Mouse (Mus musculus) heart, embryonic 15.5 days (tissue): ENCODE data around the gene 5730522E02Rik. TPM values are rescaled to one million over a fixed set of nuclear protein-coding genes. Genes with fewer than 3 reads are reported as not detected.

Experiments used
- ATAC-seq: fragments of 200-750 bp; cut with Nextera tagmentation; replicated peaks from 2 replicates; pipeline ENCODE4 v1.8.0; 2017; ENCODE audit warnings: low read depth, moderate TSS enrichment; ENCODE audit not compliant: insufficient number of reproducible peaks, insufficient read depth, low FRiP score
- H3K27ac ChIP-seq: fragments of 300-500 bp; sonication (generic); 2 replicates; pipeline ENCODE4 v1.5.1; 2015; ENCODE audit warnings: mild to moderate bottlenecking, inconsistent platforms
- H3K27me3 ChIP-seq: fragments of 300-500 bp; sonication (generic); 2 replicates; pipeline ENCODE4 v1.6.1; 2015; ENCODE audit warnings: inconsistent platforms
- H3K36me3 ChIP-seq: fragments of 300-500 bp; sonication (generic); 2 replicates; pipeline ENCODE4 v1.6.1; 2015; ENCODE audit warnings: mild to moderate bottlenecking, inconsistent platforms
- H3K4me1 ChIP-seq: fragments of 300-500 bp; sonication (generic); replicated peaks from 2 replicates; pipeline ENCODE4 v1.6.1; 2015; ENCODE audit warnings: inconsistent platforms
- H3K4me2 ChIP-seq: fragments of 300-500 bp; sonication (generic); 2 replicates; pipeline ENCODE4 v1.6.1; 2015; ENCODE audit warnings: inconsistent platforms, mild to moderate bottlenecking, moderate library complexity
- H3K4me3 ChIP-seq: fragments of 300-500 bp; sonication (generic); 2 replicates; pipeline ENCODE4 v1.5.1; 2015; ENCODE audit warnings: mild to moderate bottlenecking, inconsistent platforms
- H3K9ac ChIP-seq: fragments of 300-500 bp; sonication (generic); 2 replicates; pipeline ENCODE4 v1.6.1; 2015; ENCODE audit warnings: mild to moderate bottlenecking, inconsistent platforms
- H3K9me3 ChIP-seq: fragments of 300-500 bp; sonication (generic); replicated peaks from 2 replicates; pipeline ENCODE4 v1.6.1; 2016; ENCODE audit warnings: inconsistent platforms
- WGBS: fragments of 180-500 bp; shearing (Covaris S2); methylation state at CpG from one replicate; pipeline ENCODE4 v1.1.7; 2015; ENCODE audit warnings: mixed read lengths; 5-methylcytosine and 5-hydroxymethylcytosine counted together
- polyA plus RNA-seq: library from polyadenylated mRNA; unstranded; fragments of >200 nt; fragmentation: Nextera tagmentation; extraction: Ambion mirVana; gene quantifications from 2 replicates; pipeline ENCODE4 v1.2.1, GENCODE M21; 2015

Gene 5730522E02Rik
- polyA plus RNA-seq, 1 experiment from 2014 or later: 1.3 TPM

DNA sequence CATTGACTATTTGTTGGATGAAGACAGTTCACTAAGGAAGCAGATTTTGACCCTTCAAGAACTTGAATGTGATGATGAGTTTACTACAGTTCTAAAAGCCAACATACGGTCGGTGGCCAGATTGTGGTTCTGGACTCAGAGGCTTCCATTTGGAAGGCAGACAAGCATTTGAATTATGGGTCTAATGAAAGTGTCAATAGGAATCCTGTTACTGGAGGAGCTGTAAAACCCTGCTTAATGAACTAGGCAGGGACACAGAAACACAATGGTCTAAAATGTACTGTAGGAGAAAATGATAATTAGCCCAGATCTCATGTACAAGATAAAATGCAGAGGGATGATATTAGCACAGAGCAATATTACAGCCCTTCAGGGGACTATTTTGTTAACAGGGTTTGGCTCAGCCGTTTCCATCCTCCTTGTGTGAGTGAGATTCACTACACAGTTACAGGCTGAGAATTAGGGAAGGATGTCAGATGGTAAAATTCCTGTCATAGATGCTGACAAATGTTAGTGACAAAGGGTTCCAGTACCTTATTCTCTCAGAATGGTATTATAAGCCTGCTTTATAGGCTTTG lies 439.5 kb downstream of the 5730522E02Rik start:
- no peak overlapping the region for H3K27ac ChIP-seq
- H3K4me1 ChIP-seq: no peaks in the 10 kb centered on the region
- no peak for ATAC-seq
- H3K4me2 ChIP-seq: no peak overlapping the region
- no peaks in the 10 kb centered on the region for H3K36me3 ChIP-seq
- no peak overlapping the region for H3K4me3 ChIP-seq
- WGBS: 79% methylated on average over 3 of the region's 3 CpGs
- no peaks in the 10 kb centered on the region for H3K9me3 ChIP-seq
- H3K27me3 ChIP-seq: no peaks in the 10 kb centered on the region
- no peak overlapping the region for H3K9ac ChIP-seq

DNA sequence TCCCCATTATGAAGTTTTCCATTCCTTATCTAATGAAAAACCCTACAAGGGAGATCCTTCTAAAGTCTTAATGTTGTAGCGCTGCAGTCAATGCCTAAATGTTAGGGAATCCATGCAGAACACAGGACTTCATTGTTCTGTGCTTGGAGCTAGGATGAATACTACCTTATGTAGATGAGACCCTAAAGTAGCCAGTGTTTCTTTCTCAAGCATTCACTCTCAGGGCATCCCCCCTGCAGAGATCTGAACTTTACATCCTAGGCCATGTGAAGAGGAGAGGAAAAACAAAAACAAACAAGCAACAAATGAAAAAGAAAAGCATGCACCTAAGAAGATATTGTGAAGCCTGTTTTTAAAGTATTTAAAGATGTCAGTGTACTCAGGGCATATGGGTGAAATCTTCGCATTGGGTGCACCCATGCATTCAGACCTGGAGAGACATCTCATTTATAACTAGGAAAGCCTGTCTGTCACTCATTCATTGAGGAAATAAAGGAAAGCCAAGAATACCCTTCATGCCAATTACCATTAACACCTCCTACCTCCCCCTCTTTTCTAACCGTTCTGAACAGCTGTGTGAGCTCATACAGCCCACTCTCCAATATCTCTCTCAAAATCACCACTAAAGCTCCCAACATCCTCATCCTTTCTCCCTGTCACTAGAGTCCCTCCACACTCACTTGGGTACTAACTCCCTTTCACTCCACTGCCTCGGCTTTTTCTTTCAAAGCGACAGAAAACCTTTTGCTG lies 442.8 kb downstream of the 5730522E02Rik start:
- Histone ChIP-seq H3K9ac (no peak overlapping the region), H3K4me3 (no peak overlapping the region), H3K27ac (no peak overlapping the region), H3K36me3 (no peaks in the 10 kb centered on the region), H3K27me3 (no peaks in the 10 kb centered on the region), H3K9me3 (no peaks in the 10 kb centered on the region), H3K4me1 (no peaks in the 10 kb centered on the region), H3K4me2 (no peak overlapping the region)
- WGBS: 62% methylated on average over 5 of the region's 5 CpGs
- no peak for ATAC-seq

GRCm38 (mm10) chr11:25753156-25753899 lies 457.2 kb downstream of the 5730522E02Rik start:
- 77% methylated on average over 7 of the region's 7 CpGs for WGBS

DNA sequence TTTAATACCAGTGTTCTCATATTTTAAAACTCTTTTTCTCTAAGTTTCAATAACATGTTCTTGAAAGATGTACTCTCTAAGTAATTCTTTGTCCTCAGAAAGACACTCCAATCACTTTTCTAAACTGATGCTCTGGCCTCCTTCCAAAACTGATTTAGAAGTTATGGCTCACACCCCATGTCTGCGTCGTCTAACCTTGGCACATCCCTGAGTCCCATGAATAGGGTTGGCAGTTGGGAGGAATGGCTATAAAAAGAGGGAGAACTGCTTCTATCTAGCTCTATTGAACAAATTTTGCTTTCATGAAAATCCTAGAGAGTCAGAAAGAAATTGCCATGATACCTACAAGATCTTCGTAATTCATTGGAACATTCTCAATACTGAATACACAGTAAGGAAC lies 458.1 kb downstream of the 5730522E02Rik start:
- H3K9ac ChIP-seq: no peak overlapping the region
- H3K36me3 ChIP-seq: no peaks in the 10 kb centered on the region
- 81% methylated on average over 3 of the region's 3 CpGs for WGBS
- no peaks in the 10 kb centered on the region for H3K4me1 ChIP-seq
- no peak overlapping the region for H3K4me2 ChIP-seq
- H3K9me3 ChIP-seq: no peaks in the 10 kb centered on the region
- H3K27ac ChIP-seq: no peak overlapping the region
- no peak overlapping the region for H3K4me3 ChIP-seq
- no peaks in the 10 kb centered on the region for H3K27me3 ChIP-seq
- no peak for ATAC-seq

More at GRCm38 (mm10) chr11:25753156-25753899, 457.2 kb downstream of the 5730522E02Rik start:
- no peak for ATAC-seq
- H3K9me3 ChIP-seq: no peaks in the 10 kb centered on the region
- H3K27ac ChIP-seq: no peak overlapping the region
- H3K4me2 ChIP-seq: no peak overlapping the region
- no peak overlapping the region for H3K4me3 ChIP-seq
- no peak overlapping the region for H3K9ac ChIP-seq
- no peaks in the 10 kb centered on the region for H3K36me3 ChIP-seq
- no peaks in the 10 kb centered on the region for H3K27me3 ChIP-seq
- no peaks in the 10 kb centered on the region for H3K4me1 ChIP-seq

DNA sequence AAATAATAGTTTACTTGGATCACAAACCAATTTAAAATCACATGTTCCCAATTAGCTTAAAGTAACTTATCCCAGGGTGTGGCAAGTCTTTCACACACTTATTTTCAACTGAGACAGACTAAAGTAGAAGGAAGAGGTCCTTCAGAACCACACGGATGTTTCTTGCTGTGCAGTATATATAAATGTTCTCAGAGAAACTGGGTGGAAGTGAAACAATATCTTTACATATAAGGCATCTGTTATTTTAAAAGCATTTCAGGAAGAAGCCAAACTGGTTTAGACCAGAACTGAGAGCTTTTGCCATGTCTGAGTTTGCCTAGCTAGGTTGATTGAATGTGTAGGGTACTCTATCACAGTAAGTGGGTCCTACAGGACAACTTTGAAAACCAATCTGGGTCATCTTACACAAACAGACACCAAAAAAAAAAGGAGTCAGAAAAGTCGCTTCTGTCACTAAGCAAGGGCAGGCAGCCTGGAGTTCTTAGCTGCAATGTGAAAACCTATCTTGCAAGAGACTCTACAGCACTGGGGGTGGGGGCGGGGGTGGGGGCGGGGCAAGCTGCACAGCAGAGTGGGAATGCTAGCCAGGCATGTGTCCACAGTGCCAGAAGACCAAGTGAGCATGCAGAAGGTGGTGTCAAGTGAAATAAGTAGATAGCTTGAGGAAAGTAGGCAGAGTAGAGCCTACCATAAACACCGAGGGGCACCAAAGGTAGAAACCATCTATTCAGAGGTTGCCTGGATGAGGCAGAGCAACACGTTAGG lies 463.3 kb downstream of the 5730522E02Rik start:
- no peak for ATAC-seq
- H3K36me3 ChIP-seq: no peaks in the 10 kb centered on the region
- H3K9me3 ChIP-seq: no peaks in the 10 kb centered on the region
- 47% methylated on average over 6 of the region's 6 CpGs for WGBS
- no peak overlapping the region for H3K27ac ChIP-seq
- no peaks in the 10 kb centered on the region for H3K4me1 ChIP-seq
- no peak overlapping the region for H3K4me2 ChIP-seq
- no peak overlapping the region for H3K9ac ChIP-seq
- no peak overlapping the region for H3K4me3 ChIP-seq
- no peaks in the 10 kb centered on the region for H3K27me3 ChIP-seq

- Histone ChIP-seq H3K27me3 (no peaks in the 10 kb centered on the region), H3K9me3 (no peaks in the 10 kb centered on the region), H3K4me1 (no peaks in the 10 kb centered on the region), H3K36me3 (no peaks in the 10 kb centered on the region), H3K27ac (no peak overlapping the region), H3K4me3 (no peak overlapping the region), H3K4me2 (no peak overlapping the region), H3K9ac (no peak overlapping the region)
- no peak for ATAC-seq
- 75% methylated on average over 3 of the region's 3 CpGs for WGBS
Measured at GRCm38 (mm10) chr11:25743664-25744063, 466.9 kb downstream of the 5730522E02Rik start.

DNA sequence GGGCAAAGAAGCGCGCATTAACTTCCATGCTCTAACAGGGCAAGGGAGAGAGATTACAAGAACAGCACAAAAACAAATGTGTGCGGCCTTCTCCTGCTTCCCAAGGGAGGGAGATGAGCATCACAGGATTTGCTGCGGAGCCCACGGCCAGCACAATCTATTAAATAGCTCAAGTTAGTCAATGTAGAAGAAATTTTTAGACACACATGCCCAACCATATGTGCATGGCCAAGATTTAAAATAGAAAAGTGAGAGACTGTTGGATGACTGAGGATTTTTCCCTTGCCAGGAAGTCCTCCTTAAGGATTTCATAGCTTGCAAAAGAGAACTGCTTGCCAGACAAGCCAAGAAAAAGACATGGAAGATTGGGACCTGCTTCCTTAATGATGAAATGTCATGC lies 473.3 kb downstream of the 5730522E02Rik start:
- Histone ChIP-seq H3K4me1 (no peaks in the 10 kb centered on the region), H3K9ac (no peak overlapping the region), H3K27me3 (no peaks in the 10 kb centered on the region), H3K4me3 (no peak overlapping the region), H3K36me3 (no peaks in the 10 kb centered on the region), H3K27ac (no peak overlapping the region), H3K4me2 (no peak overlapping the region), H3K9me3 (no peaks in the 10 kb centered on the region)
- WGBS: 78% methylated on average over 5 of the region's 5 CpGs
- ATAC-seq: no peak

DNA sequence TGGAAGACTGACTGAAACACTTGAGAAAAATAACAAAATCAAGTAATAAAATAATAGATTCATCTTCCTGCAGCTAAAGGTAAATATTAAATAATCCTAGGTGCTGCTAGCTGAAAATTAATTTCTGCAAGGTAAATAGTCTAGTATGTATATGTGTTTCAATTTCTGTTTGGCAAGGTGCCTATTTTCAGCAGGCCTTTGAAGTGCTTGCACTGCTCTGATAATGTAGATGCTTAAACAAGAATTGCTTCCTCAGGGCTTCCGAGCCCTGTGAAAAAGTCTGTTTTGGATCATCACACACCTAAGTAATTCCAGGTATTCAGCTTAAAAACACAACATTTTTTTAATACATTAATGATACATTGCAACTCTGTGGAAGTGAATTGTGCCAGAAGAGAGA lies 481.1 kb downstream of the 5730522E02Rik start:
- WGBS: 16% methylated on average over 1 of the region's 1 CpGs
- Histone ChIP-seq H3K36me3 (no peaks in the 10 kb centered on the region), H3K27me3 (no peaks in the 10 kb centered on the region), H3K4me3 (no peak overlapping the region), H3K4me1 (no peaks in the 10 kb centered on the region), H3K4me2 (no peak overlapping the region), H3K9ac (no peak overlapping the region), H3K27ac (no peak overlapping the region), H3K9me3 (no peaks in the 10 kb centered on the region)
- no peak for ATAC-seq

DNA sequence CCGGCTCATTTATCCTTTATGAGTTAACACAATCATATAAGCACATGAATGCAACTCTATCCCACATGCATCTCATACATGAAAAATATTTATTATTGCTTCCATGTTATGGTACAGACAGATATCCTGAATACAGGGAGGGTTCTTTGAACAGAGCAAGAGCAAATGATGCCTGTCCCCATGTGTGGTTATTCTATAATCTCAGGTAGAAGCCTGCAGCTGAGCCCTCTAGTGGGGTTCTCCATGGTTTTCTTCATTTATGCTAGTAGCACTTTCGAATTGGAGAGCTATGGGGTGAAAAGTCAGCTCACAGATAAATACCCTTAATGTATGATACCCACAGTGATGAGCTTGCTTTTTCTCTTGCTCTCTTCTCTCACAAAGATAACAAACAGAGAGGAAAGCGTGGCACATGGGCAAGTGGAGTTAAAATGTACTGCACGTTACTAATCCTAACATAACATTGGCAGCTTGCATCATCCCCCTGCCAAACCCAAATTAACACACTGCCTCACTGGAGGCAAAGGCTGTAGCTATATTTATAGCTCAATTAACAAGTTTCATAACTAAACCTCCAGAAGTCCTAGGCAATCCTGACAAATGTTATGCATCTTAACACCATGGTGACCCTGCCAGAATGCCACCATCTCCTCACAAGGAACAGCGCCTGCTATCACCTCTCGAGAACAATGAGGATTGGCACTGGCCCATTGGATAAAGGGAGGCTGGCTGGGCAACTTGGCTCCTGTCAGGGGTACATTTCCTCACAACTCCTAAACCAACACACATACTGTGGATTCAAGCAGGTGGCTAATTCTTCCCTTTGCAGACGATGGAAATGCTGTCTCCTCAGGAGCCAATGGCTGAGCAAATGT lies 494.9 kb downstream of the 5730522E02Rik start:
- Histone ChIP-seq H3K36me3 (no peaks in the 10 kb centered on the region), H3K4me3 (no peak overlapping the region), H3K4me2 (no peak overlapping the region), H3K9me3 (no peaks in the 10 kb centered on the region), H3K4me1 (no peaks in the 10 kb centered on the region), H3K27me3 (no peaks in the 10 kb centered on the region), H3K9ac (no peak overlapping the region), H3K27ac (no peak overlapping the region)
- ATAC-seq: no peak
- 70% methylated on average over 7 of the region's 7 CpGs for WGBS

GRCm38 (mm10) chr11:25710559-25710958 lies 500.0 kb downstream of the 5730522E02Rik start:
- Histone ChIP-seq H3K9ac (no peak overlapping the region), H3K27me3 (no peaks in the 10 kb centered on the region), H3K27ac (no peak overlapping the region), H3K9me3 (no peaks in the 10 kb centered on the region), H3K4me2 (no peak overlapping the region), H3K4me1 (no peaks in the 10 kb centered on the region), H3K36me3 (no peaks in the 10 kb centered on the region), H3K4me3 (no peak overlapping the region)
- ATAC-seq: no peak
- 41% methylated on average over 2 of the region's 2 CpGs for WGBS
